Mouse (Mus musculus): ENCODE results near the gene Bcl2l13.

- TF ChIP-seq CTCF (conservative IDR thresholded peaks at IDR 0.05; ENCODE audit: low read length) = no peak
- TF ChIP-seq POU5F1 (IDR thresholded peaks at IDR 0.05; ENCODE audit: borderline replicate concordance, low read length) = no peak
- no peak for TF ChIP-seq NANOG (IDR thresholded peaks at IDR 0.05; ENCODE audit: borderline replicate concordance, low read length)
Observed at GRCm38 (mm10) chr6:120905111-120905510, 69.1 kb downstream of the Bcl2l13 start.

Data from E14TG2a.4 (cell line).